Mouse (Mus musculus) stomach, postnatal 0 days (tissue): Measurements from ENCODE around the gene Lclat1.

Source experiments
- CTCF ChIP-seq: IDR thresholded peaks from 2 replicates; pipeline ENCODE4 v1.5.1; 2016; ENCODE audit warnings: antibody characterized with exemption, low read depth, mild to moderate bottlenecking, moderate library complexity
- EP300 ChIP-seq: optimal IDR thresholded peaks from 2 replicates; pipeline ENCODE3; 2016; ENCODE audit warnings: antibody characterized with exemption

GRCm38 (mm10) chr17:73177079-73177478 is 69.3 kb downstream of the Lclat1 start:
- no peak for TF ChIP-seq CTCF
- TF ChIP-seq EP300 = no peak
